Mouse (Mus musculus) lung, adult 2 months (tissue): ENCODE measurements at regions not wholly inside any gene's neighbourhood (a gene's known extent, or its start where the extent isn't known, plus 50 kb on each side); places are given as distances from the start of the nearest gene placed in this dataset.

Experiments used
- CTCF ChIP-seq: fragments of 200-500 bp; IDR thresholded peaks from 2 replicates; pipeline ENCODE4 v1.5.1; 2011; ENCODE audit warnings: mild to moderate bottlenecking, low read length, control low read depth; ENCODE audit not compliant: insufficient read depth
- POLR2A ChIP-seq: fragments of 200-500 bp; IDR thresholded peaks from 2 replicates; pipeline ENCODE4 v1.6.1; 2011; ENCODE audit warnings: low read depth, mild to moderate bottlenecking, control low read depth, low read length, borderline replicate concordance; ENCODE audit errors: extremely low read depth

GRCm38 (mm10) chr9:46468306-46468705, 148.5 kb upstream of the 4931429L15Rik start:
- TF ChIP-seq CTCF (no peak), POLR2A (no peak)
